Mouse (Mus musculus) subcutaneous adipose tissue, adult 2 months (tissue): Measurements from ENCODE around the gene Foxa2. TPM values are rescaled to one million over a fixed set of nuclear protein-coding genes. Genes with fewer than 3 reads are reported as not detected.

Source experiments
- polyA plus RNA-seq: library from polyadenylated mRNA; depleted of rRNA; stranded (reverse); fragments of >200 nt; gene quantifications from 2 replicates; pipeline ENCODE4 v1.2.3, GENCODE M21; 2012; ENCODE audit warnings: low replicate concordance; rRNA removed

The Foxa2 gene
- 13.8 TPM in 1 of 2 replicates, not detected in the other for polyA plus RNA-seq

GRCm38 (mm10) chr2:148046799-148047165 lies at the start of gene Foxa2:
TSS of gene Foxa2 (minus strand) at chr2:148046969.

